ENCODE assay signal across 25 mouse cellular contexts in the genomic region with DNA sequence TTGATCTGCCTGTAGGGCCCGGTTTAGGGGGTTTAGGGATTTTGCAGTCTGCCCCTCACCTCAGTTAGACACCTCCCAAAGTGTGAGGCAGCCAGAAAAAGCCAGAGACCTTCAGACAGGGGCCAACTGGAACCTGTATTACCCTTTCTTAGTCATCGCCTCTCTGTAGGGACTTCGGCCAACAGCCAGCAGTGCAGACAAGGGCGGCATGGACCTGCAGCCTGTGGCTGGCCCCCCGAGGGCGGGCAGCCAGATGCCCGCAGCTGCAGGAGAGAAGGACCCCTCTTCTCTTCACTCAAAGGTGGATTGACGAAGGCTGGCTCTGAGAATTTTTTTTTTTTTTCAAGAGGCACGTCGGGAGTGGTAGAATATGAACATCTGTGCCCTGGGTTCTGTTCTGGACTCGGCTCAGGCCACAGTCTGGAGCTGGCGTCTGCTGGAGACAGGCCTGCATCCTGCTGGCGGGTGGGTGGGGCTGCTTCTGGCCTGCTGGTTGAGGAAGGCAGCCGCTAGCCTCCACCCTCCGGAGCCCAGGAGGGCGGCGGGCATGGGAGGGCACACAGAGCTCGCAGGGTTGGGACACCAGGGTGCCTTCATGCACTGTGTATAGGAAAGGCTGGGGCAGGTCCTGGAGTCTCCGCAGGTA. TPM values are rescaled to one million over a fixed set of nuclear protein-coding genes. Genes with fewer than 3 reads are reported as not detected.
A peak's percentile ranks its signal among the peaks of the same experiment; 100 is the strongest.
DNase-seq lines count a peak whose midpoint lies in the region; ATAC-seq and TF ChIP-seq lines count a peak whose summit lies in the region.
"Had no signal": no experiment of that assay in that cellular context is flagged by ENCODE, and none has a peak within 500 bp of the region (broad histone marks: within the 10 kb centered on the region; RNA-seq: fewer than 3 reads in every experiment).

No protein-coding gene starts in this region.

- WGBS in embryonic facial prominence, embryonic 14.5 days: 49% methylated on average over 19 of the region's 19 CpGs
- 60% methylated on average over 19 of the region's 19 CpGs for WGBS in embryonic facial prominence, embryonic 10.5 days
- 53% methylated on average over 19 of the region's 19 CpGs for WGBS in embryonic facial prominence, embryonic 15.5 days
- 54% methylated on average over 19 of the region's 19 CpGs for WGBS in limb, embryonic 14.5 days

- H3K27me3 ChIP-seq in embryonic facial prominence, embryonic 14.5 days (replicated peaks; ENCODE audit: control insufficient read depth, insufficient read depth, low read length): no peaks in the 10 kb centered on the region
- H3K27me3 ChIP-seq in embryonic facial prominence, embryonic 10.5 days (replicated peaks; ENCODE audit: low read depth, poor library complexity, severe bottlenecking): peaks cover 4% of the 10 kb centered on the region; the same call in 1 of the 2 replicates
- H3K27me3 ChIP-seq in embryonic facial prominence, embryonic 15.5 days: no peaks in the 10 kb centered on the region
- H3K27me3 ChIP-seq in limb, embryonic 14.5 days (ENCODE audit: control insufficient read depth, insufficient read depth, low read length): no peaks in the 10 kb centered on the region
- H3K27me3 ChIP-seq: limb, embryonic 12.5 days; lung, embryonic 15.5 days; midbrain, embryonic 12.5 days; neural tube, embryonic 15.5 days had no signal

- H3K4me1 ChIP-seq in embryonic facial prominence, embryonic 14.5 days (ENCODE audit: control insufficient read depth, insufficient read depth, low read length): no peaks in the 10 kb centered on the region
- H3K4me1 ChIP-seq in embryonic facial prominence, embryonic 10.5 days: 0 out of 2 replicates have a peak, but pooled peaks cover 3% of the 10 kb centered on the region
- no peaks in the 10 kb centered on the region for H3K4me1 ChIP-seq in embryonic facial prominence, embryonic 15.5 days
- H3K4me1 ChIP-seq in limb, embryonic 14.5 days (ENCODE audit: control insufficient read depth, insufficient read depth, low read length): no peaks in the 10 kb centered on the region
- H3K4me1 ChIP-seq: limb, embryonic 12.5 days; lung, embryonic 15.5 days; midbrain, embryonic 12.5 days; neural tube, embryonic 15.5 days had no signal

- no peak overlapping the region for H3K9ac ChIP-seq in embryonic facial prominence, embryonic 14.5 days (ENCODE audit: low read depth, low read length)
- H3K9ac ChIP-seq in embryonic facial prominence, embryonic 15.5 days: no peak overlapping the region
- H3K9ac ChIP-seq in limb, embryonic 14.5 days (ENCODE audit: low read depth, low read length, severe bottlenecking): no peak overlapping the region
- H3K9ac ChIP-seq: hindbrain, embryonic 14.5 days; limb, embryonic 12.5 days; liver, embryonic 14.5 days; lung, embryonic 15.5 days; midbrain, embryonic 12.5 days; neural tube, embryonic 15.5 days had no signal

- no peak for ATAC-seq in embryonic facial prominence, embryonic 14.5 days (ENCODE audit: low read depth)
- ATAC-seq in embryonic facial prominence, embryonic 15.5 days (ENCODE audit: insufficient number of reproducible peaks, low FRiP score, low TSS enrichment, low read depth): peak; percentile 67
- ATAC-seq in limb, embryonic 14.5 days (ENCODE audit: low FRiP score, low read depth): peak; percentile 50
- ATAC-seq in megakaryocyte, adult 5-6 weeks (ENCODE audit: poor library complexity, severe bottlenecking): no peak
- ATAC-seq: forebrain, embryonic 14.5 days; Patski had no signal

- H3K4me2 ChIP-seq in embryonic facial prominence, embryonic 14.5 days (ENCODE audit: low read depth, low read length): no peak overlapping the region
- no peak overlapping the region for H3K4me2 ChIP-seq in embryonic facial prominence, embryonic 15.5 days (replicated peaks)
- no peak overlapping the region for H3K4me2 ChIP-seq in limb, embryonic 14.5 days (replicated peaks; ENCODE audit: low read depth, low read length, severe bottlenecking)
- H3K4me2 ChIP-seq: hindbrain, embryonic 14.5 days; limb, embryonic 12.5 days; lung, embryonic 15.5 days; midbrain, embryonic 12.5 days; neural tube, embryonic 15.5 days had no signal

- TF ChIP-seq POLR2A in limb, embryonic 14.5 days (IDR thresholded peaks at IDR 0.05; ENCODE audit: borderline replicate concordance, extremely low read depth, insufficient read depth, insufficient read length): no peak

- no peaks in the 10 kb centered on the region for H3K36me3 ChIP-seq in embryonic facial prominence, embryonic 14.5 days (ENCODE audit: control insufficient read depth, insufficient read depth, low read length)
- no peaks in the 10 kb centered on the region for H3K36me3 ChIP-seq in embryonic facial prominence, embryonic 10.5 days (replicated peaks)
- no peaks in the 10 kb centered on the region for H3K36me3 ChIP-seq in embryonic facial prominence, embryonic 15.5 days
- no peaks in the 10 kb centered on the region for H3K36me3 ChIP-seq in limb, embryonic 14.5 days (ENCODE audit: control insufficient read depth, insufficient read depth, low read length)
- H3K36me3 ChIP-seq: limb, embryonic 12.5 days; lung, embryonic 15.5 days; midbrain, embryonic 12.5 days; neural tube, embryonic 15.5 days had no signal

- H3K9me3 ChIP-seq in embryonic facial prominence, embryonic 14.5 days (ENCODE audit: control insufficient read depth, low read length): no peaks in the 10 kb centered on the region
- H3K9me3 ChIP-seq in embryonic facial prominence, embryonic 10.5 days: no peaks in the 10 kb centered on the region
- no peaks in the 10 kb centered on the region for H3K9me3 ChIP-seq in embryonic facial prominence, embryonic 15.5 days (replicated peaks)
- H3K9me3 ChIP-seq in limb, embryonic 14.5 days (ENCODE audit: control insufficient read depth, low read length): no peaks in the 10 kb centered on the region
- H3K9me3 ChIP-seq: limb, embryonic 12.5 days; lung, embryonic 15.5 days; midbrain, embryonic 12.5 days; neural tube, embryonic 15.5 days had no signal

- DNase-seq in embryonic facial prominence, embryonic 14.5 days (ENCODE audit: low spot score): peak; percentile 23
- no peak for DNase-seq in embryonic facial prominence, embryonic 10.5 days (ENCODE audit: low spot score)
- peak; percentile 90 for DNase-seq in 3134 (ENCODE audit: extremely low read depth, insufficient read length, low spot score)
- peak; percentile 40 for DNase-seq in limb, embryonic 14.5 days (ENCODE audit: low spot score)
- no peak for DNase-seq in layer of hippocampus, adult 9-11 months
- no peak for DNase-seq in cerebellum, postnatal 36 days
- DNase-seq: adrenal gland, adult 2 months; cerebellum, adult 18-20 months; gastrocnemius, postnatal 10 days; heart, adult 18-20 months; heart, postnatal 4 days; kidney, adult 2 months; kidney, postnatal 10 days; lung, postnatal 4 days had no signal

- no peak overlapping the region for H3K4me3 ChIP-seq in embryonic facial prominence, embryonic 14.5 days (ENCODE audit: low read depth, low read length)
- H3K4me3 ChIP-seq in embryonic facial prominence, embryonic 10.5 days: no peak overlapping the region
- no peak overlapping the region for H3K4me3 ChIP-seq in embryonic facial prominence, embryonic 15.5 days (replicated peaks)
- no peak overlapping the region for H3K4me3 ChIP-seq in limb, embryonic 14.5 days (replicated peaks; ENCODE audit: low read length)
- H3K4me3 ChIP-seq: erythroblast, embryonic 14.5 days; limb, embryonic 12.5 days; lung, embryonic 15.5 days; midbrain, embryonic 12.5 days; neural tube, embryonic 15.5 days had no signal

- no peak overlapping the region; the same call in 1 of the 2 replicates for H3K27ac ChIP-seq in embryonic facial prominence, embryonic 14.5 days (replicated peaks; ENCODE audit: low read depth, low read length)
- no peak overlapping the region for H3K27ac ChIP-seq in embryonic facial prominence, embryonic 10.5 days (replicated peaks)
- no peak overlapping the region for H3K27ac ChIP-seq in embryonic facial prominence, embryonic 15.5 days (replicated peaks)
- H3K27ac ChIP-seq in limb, embryonic 14.5 days (replicated peaks; ENCODE audit: low read depth, low read length): 0 out of 2 replicates have a peak overlapping the region, but pooled peaks have one; percentile 43
- H3K27ac ChIP-seq: hindbrain, embryonic 14.5 days; limb, embryonic 12.5 days; liver, embryonic 14.5 days; lung, embryonic 15.5 days; midbrain, embryonic 12.5 days; neural tube, embryonic 15.5 days had no signal

RNA-seq across cellular contexts. Expression of a gene that starts 25.9 kb away (rescaled TPM):
- 3.4 and 5.1 TPM in 2 replicates for polyA plus RNA-seq in embryonic facial prominence, embryonic 14.5 days (2014; fragmentation: Nextera tagmentation; extraction: Ambion mirVana)
- 0.40 and 0.55 TPM in 2 replicates for polyA plus RNA-seq in embryonic facial prominence, embryonic 10.5 days (2016; fragmentation: Nextera tagmentation; extraction: Ambion mirVana)
- polyA plus RNA-seq in embryonic facial prominence, embryonic 15.5 days (2015; fragmentation: Nextera tagmentation; extraction: Ambion mirVana): 6.1 and 6.5 TPM in 2 replicates
- polyA plus RNA-seq in limb, embryonic 14.5 days (2012; rRNA removed): 2.0 and 2.5 TPM in 2 replicates
- 1.5 and 1.6 TPM in 2 replicates for polyA plus RNA-seq in limb, embryonic 14.5 days (2014; fragmentation: Nextera tagmentation; extraction: Ambion mirVana)
- total RNA-seq in megakaryocyte, adult 5-6 weeks (2015): 25.8 and 30.9 TPM in 2 replicates
- total RNA-seq in megakaryocyte, adult 5-6 weeks (2017): 10.6 and 12.1 TPM in 2 replicates

RNA-seq across cellular contexts. Expression of a gene that starts 43.4 kb away (rescaled TPM):
- polyA plus RNA-seq in embryonic facial prominence, embryonic 14.5 days (2014; fragmentation: Nextera tagmentation; extraction: Ambion mirVana): 31.8 and 32.7 TPM in 2 replicates
- 66.2 and 70.1 TPM in 2 replicates for polyA plus RNA-seq in embryonic facial prominence, embryonic 10.5 days (2016; fragmentation: Nextera tagmentation; extraction: Ambion mirVana)
- polyA plus RNA-seq in embryonic facial prominence, embryonic 15.5 days (2015; fragmentation: Nextera tagmentation; extraction: Ambion mirVana): 36.6 and 37.4 TPM in 2 replicates
- polyA plus RNA-seq in limb, embryonic 14.5 days (2012; rRNA removed): 26.1 and 29.2 TPM in 2 replicates
- polyA plus RNA-seq in limb, embryonic 14.5 days (2014; fragmentation: Nextera tagmentation; extraction: Ambion mirVana): 33.8 and 34.1 TPM in 2 replicates
- 3.9 and 5.6 TPM in 2 replicates for total RNA-seq in megakaryocyte, adult 5-6 weeks (2015)
- total RNA-seq in megakaryocyte, adult 5-6 weeks (2017): 13.2 and 18.4 TPM in 2 replicates

Comparison
In these comparisons a context has a peak if more than half of its experiments do, and no peak if none do; other contexts are left out.
1. ATAC-seq: peak in embryonic facial prominence, embryonic 15.5 days (single experiment) and limb, embryonic 14.5 days (single experiment); none in embryonic facial prominence, embryonic 14.5 days (single experiment) and megakaryocyte, adult 5-6 weeks (single experiment).
2. DNase-seq: peak in embryonic facial prominence, embryonic 14.5 days (single experiment), 3134 (single experiment) and limb, embryonic 14.5 days (single experiment); none in embryonic facial prominence, embryonic 10.5 days (single experiment), layer of hippocampus, adult 9-11 months (single experiment) and cerebellum, postnatal 36 days (0 of 2).